Mouse (Mus musculus) embryonic facial prominence, embryonic 15.5 days (tissue): ENCODE results near the gene Nbea. TPM values are rescaled to one million over a fixed set of nuclear protein-coding genes. Genes with fewer than 3 reads are reported as not detected.
A peak's percentile ranks its signal among the peaks of the same experiment; 100 is the strongest.

Experiments used
- ATAC-seq: fragments of 200-750 bp; cut with Nextera tagmentation; 2 replicates; pipeline ENCODE4 v1.8.0; 2017; ENCODE audit warnings: low read depth, moderate TSS enrichment; ENCODE audit not compliant: insufficient number of reproducible peaks, low FRiP score, low TSS enrichment
- H3K27ac ChIP-seq: fragments of 300-500 bp; sonication (generic); replicated peaks from 2 replicates; pipeline ENCODE4 v1.5.1; 2015; ENCODE audit warnings: mild to moderate bottlenecking, inconsistent platforms
- H3K27me3 ChIP-seq: fragments of 300-500 bp; sonication (generic); 2 replicates; pipeline ENCODE4 v1.6.1; 2015; ENCODE audit warnings: inconsistent platforms
- H3K36me3 ChIP-seq: fragments of 300-500 bp; sonication (generic); 2 replicates; pipeline ENCODE4 v1.6.1; 2015; ENCODE audit warnings: mild to moderate bottlenecking, inconsistent platforms
- H3K4me1 ChIP-seq: fragments of 300-500 bp; sonication (generic); 2 replicates; pipeline ENCODE4 v1.6.1; 2015; ENCODE audit warnings: inconsistent platforms
- H3K4me2 ChIP-seq: fragments of 300-500 bp; sonication (generic); replicated peaks from 2 replicates; pipeline ENCODE4 v1.6.1; 2015; ENCODE audit warnings: mild to moderate bottlenecking, inconsistent platforms
- H3K4me3 ChIP-seq: fragments of 300-500 bp; sonication (generic); replicated peaks from 2 replicates; pipeline ENCODE4 v1.5.1; 2015; ENCODE audit warnings: mild to moderate bottlenecking, inconsistent platforms
- H3K9ac ChIP-seq: fragments of 300-500 bp; sonication (generic); 2 replicates; pipeline ENCODE4 v1.6.1; 2015; ENCODE audit warnings: inconsistent platforms
- H3K9me3 ChIP-seq: fragments of 300-500 bp; sonication (generic); replicated peaks from 2 replicates; pipeline ENCODE4 v1.6.1; 2016; ENCODE audit warnings: inconsistent platforms
- WGBS: fragments of 180-500 bp; shearing (Covaris S2); methylation state at CpG from one replicate; pipeline ENCODE4 v1.1.7; 2015; 5-methylcytosine and 5-hydroxymethylcytosine counted together
- polyA plus RNA-seq: library from polyadenylated mRNA; unstranded; fragments of >200 nt; fragmentation: Nextera tagmentation; extraction: Ambion mirVana; gene quantifications from 2 replicates; pipeline ENCODE4 v1.2.1, GENCODE M21; 2015

Gene Nbea
- polyA plus RNA-seq, 1 experiment from 2014 or later, result 13.3 TPM

DNA sequence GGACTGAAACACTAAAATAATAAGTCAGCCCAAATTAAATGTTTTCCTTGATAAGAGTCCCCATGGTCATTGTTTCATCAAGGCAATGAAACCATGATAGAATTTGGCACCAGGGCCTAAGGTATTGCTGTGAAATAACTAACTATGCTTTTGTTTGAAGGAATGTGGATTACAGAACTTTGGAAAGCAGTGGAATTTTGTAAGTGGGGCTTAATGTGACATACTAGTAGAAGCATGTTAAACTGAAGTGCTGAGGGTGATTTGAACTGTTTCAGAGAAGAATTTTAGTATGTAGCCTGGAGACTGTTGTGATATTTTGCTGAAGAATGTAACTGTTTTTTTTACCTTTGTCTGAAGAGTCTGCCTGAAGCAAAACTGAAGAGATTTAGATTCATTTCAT lies 66.9 kb downstream of the Nbea start:
- Histone ChIP-seq H3K4me1 (no peaks in the 10 kb centered on the region), H3K4me3 (no peak overlapping the region), H3K9me3 (no peaks in the 10 kb centered on the region), H3K36me3 (no peaks in the 10 kb centered on the region), H3K27ac (no peak overlapping the region), H3K9ac (no peak overlapping the region), H3K4me2 (no peak overlapping the region), H3K27me3 (no peaks in the 10 kb centered on the region)
- no peak for ATAC-seq

DNA sequence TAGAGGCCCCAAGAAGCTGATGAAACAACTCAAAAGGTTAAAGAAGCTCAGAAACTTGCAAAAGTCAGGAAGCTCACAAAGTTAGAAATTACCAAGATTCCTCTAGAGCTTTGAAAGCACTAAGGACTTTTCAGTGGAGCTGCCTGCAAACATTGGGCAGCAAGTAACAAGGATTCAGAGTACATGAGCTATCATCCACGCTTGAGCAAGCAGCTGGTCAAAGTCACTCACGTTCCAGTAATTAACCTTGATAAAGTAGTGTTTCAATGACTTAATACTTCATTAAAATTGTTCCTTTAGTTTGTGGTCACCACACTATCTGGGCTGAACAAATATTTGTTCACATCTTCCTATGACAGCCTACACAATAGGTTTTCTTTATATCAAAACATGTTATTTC lies 75.4 kb downstream of the Nbea start:
- no peaks in the 10 kb centered on the region for H3K27me3 ChIP-seq
- ATAC-seq, result no peak
- H3K36me3 ChIP-seq, result no peaks in the 10 kb centered on the region
- no peak overlapping the region for H3K27ac ChIP-seq
- H3K9ac ChIP-seq, result no peak overlapping the region
- H3K4me3 ChIP-seq, result no peak overlapping the region
- WGBS, result 80% methylated on average over 2 of the region's 2 CpGs
- no peaks in the 10 kb centered on the region for H3K4me1 ChIP-seq
- H3K9me3 ChIP-seq, result no peaks in the 10 kb centered on the region
- H3K4me2 ChIP-seq, result no peak overlapping the region

DNA sequence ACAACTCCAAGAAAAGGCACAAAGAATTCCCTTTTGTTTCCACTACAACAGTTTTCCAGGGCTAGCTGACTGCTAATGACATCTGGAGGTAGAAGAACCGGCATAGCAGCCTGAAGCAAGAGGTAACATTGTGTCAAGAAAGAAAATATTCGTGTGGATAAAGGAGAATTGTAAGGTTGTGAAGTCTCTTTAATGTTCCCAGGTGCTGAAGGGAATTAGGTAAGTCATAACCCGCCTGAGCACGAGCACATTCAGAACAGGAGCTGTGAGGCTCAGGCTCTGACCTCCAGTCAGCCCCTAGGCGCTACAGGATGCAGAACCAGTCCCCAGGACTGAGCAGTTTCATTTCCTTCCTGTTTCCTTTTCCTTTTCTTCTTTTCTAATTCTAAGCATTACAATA lies 86.4 kb downstream of the Nbea start:
- Histone ChIP-seq H3K9me3 (no peaks in the 10 kb centered on the region), H3K36me3 (no peaks in the 10 kb centered on the region), H3K9ac (no peak overlapping the region), H3K4me3 (no peak overlapping the region), H3K4me1 (peaks cover 5% of the 10 kb centered on the region; the same call in 1 of the 2 replicates), H3K4me2 (no peak overlapping the region), H3K27ac (peak overlapping the region; percentile 55; the same call in 1 of the 2 replicates), H3K27me3 (no peaks in the 10 kb centered on the region)
- no peak for ATAC-seq
- 24% methylated on average over 5 of the region's 5 CpGs for WGBS

DNA sequence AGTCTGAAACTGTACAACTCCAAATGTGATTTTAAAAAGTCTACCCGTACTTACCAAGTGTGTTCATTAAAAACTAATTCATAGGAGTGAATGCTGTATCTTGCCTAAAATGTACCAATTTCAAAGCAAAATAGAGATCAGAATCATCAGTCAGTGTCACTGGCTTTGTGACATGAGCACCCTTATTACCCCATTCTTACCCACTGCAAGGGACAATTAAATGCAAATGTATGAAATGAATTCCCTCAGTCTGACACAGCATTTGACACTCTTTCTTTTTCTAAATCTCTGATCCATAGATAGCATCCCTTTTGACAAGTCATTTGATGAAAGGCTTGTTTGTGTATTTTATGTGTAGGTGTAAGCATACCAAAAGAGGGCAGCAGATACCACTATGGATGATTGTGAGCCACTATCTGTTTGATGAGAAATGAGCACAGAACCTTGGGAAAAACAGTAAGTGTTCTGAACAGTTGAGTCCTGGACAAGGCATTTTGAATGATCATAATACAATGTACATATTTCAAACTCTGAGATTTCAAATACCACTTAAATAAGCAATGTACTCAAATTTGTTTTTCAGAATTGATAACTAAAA lies 104.4 kb downstream of the Nbea start:
- Histone ChIP-seq H3K4me2 (no peak overlapping the region), H3K4me3 (no peak overlapping the region), H3K27me3 (no peaks in the 10 kb centered on the region), H3K36me3 (no peaks in the 10 kb centered on the region), H3K27ac (no peak overlapping the region), H3K9ac (no peak overlapping the region), H3K9me3 (no peaks in the 10 kb centered on the region), H3K4me1 (no peaks in the 10 kb centered on the region)
- 98% methylated on average over 1 of the region's 1 CpGs for WGBS
- no peak for ATAC-seq

DNA sequence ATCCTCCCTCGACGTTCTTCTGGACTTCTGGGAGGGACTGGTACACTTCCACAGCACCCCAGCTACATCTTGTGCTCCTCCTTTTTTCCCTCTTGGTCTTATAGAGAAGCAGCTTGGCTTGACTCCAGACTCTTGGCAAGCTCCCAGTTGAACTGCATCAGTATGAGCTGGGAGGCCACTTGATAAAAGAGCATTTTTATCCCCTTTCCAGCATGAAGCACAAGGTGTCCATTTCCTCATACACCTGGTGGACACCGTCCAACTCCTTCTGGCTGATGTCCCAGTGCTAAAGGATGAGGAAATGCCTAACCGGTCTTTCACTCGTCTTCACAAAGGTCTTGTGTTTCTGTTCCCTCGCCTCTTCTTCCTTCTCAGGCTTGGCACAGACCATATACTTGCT lies 115.7 kb downstream of the Nbea start:
- Histone ChIP-seq H3K27me3 (no peaks in the 10 kb centered on the region), H3K27ac (no peak overlapping the region), H3K9ac (no peak overlapping the region), H3K4me2 (no peak overlapping the region), H3K4me1 (peaks cover 4% of the 10 kb centered on the region; the same call in 1 of the 2 replicates), H3K36me3 (no peaks in the 10 kb centered on the region; the same call in 1 of the 2 replicates), H3K9me3 (no peaks in the 10 kb centered on the region), H3K4me3 (no peak overlapping the region)
- ATAC-seq, result peak; percentile 24; the same call in 1 of the 2 replicates
- 63% methylated on average over 6 of the region's 6 CpGs for WGBS

DNA sequence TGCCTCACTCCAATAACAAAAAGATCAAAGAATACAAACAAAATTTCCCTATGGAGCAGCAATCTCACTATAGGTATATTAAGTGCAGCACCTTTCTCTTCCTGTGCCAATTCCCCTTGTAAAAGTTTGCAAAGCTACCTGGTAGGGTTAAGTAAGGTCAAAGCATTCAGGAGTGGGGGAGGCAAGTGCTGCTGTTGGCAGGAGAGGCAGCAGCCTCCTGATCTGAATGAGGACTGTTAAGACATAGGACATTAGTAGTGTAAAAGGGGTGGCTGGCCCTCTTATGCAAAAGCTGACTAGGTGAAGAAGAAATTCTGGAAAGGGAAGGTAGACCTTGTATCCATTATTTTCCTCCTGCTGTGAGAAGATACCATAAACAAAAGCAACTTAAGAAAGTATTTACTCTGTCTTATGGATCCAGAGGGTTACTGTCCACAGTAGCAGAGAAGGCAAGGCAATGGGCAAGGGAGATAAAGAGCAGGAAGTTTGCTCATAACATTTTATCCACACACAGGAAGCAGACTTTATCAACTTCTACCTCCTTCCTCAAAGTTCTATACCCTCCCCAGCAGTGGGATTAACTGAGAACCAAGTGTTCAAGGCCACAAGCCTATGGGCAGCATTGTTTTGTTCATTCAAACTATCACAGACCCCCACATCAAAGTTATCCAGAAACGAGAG lies 117.0 kb downstream of the Nbea start:
- no peaks in the 10 kb centered on the region for H3K27me3 ChIP-seq
- H3K9me3 ChIP-seq, result no peaks in the 10 kb centered on the region
- peaks cover 4% of the 10 kb centered on the region; the same call in 1 of the 2 replicates for H3K4me1 ChIP-seq
- no peak overlapping the region for H3K9ac ChIP-seq
- no peak overlapping the region for H3K4me2 ChIP-seq
- ATAC-seq, result no peak
- H3K36me3 ChIP-seq, result no peaks in the 10 kb centered on the region; the same call in 1 of the 2 replicates
- no peak overlapping the region for H3K4me3 ChIP-seq
- WGBS, result 85% methylated on average over 1 of the region's 1 CpGs
- H3K27ac ChIP-seq, result no peak overlapping the region

DNA sequence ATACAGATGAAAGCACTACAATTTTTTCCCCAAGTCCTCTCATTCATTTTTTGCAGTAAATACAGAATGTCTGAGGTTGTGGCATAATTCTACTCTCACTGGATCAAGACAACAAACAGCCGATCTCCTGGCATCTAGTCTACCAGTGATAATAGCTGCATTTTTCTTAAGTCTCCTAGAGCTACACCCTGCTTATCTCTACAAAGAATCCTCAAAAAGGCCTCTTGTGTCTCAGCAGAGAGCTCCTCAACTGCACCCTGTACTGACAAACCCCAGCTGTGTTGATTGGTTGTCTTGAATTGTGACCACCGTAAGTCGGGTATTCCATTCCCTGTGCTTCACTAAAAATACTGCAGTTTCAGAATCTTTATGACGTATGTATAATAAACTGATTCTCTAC lies 118.3 kb downstream of the Nbea start:
- H3K4me2 ChIP-seq, result no peak overlapping the region
- no peaks in the 10 kb centered on the region for H3K9me3 ChIP-seq
- no peak overlapping the region for H3K27ac ChIP-seq
- H3K4me1 ChIP-seq, result peaks cover 4% of the 10 kb centered on the region; the same call in 1 of the 2 replicates
- no peak overlapping the region for H3K9ac ChIP-seq
- ATAC-seq, result no peak
- H3K27me3 ChIP-seq, result no peaks in the 10 kb centered on the region
- H3K36me3 ChIP-seq, result no peaks in the 10 kb centered on the region; the same call in 1 of the 2 replicates
- no peak overlapping the region for H3K4me3 ChIP-seq
- WGBS, result 84% methylated on average over 4 of the region's 4 CpGs

DNA sequence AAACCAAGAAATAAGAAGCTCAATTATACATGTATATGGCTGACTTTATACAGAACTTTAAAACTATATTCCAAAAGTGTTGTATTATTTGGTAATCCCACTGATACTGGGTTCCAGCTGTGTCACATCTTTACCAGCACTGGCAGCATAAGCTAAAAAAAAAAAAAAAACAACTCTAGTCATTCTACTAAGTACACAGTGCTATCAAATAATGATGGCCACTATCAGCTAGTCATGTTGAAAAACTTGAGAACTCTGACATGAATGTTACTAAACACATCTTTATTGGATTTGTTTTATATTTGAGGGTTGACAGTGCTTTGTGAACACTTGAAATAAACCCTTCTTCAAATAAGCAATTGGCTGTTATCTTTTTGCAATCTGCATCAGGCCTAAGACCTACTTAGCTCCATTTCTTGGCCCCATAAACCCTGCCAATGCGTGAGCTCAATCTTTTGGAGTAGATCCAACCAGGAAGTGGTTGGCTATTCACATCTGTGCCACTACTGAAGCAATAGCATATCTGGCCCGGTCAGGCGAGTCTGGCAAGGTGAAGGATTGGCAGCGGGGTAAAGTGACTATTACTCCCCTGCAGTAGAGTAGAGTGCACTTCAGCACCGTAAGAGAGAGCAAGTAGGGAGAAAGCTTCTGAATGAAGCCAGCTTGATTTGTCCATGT lies 137.7 kb downstream of the Nbea start:
- 76% methylated on average over 5 of the region's 5 CpGs for WGBS
- Histone ChIP-seq H3K9ac (no peak overlapping the region), H3K27ac (no peak overlapping the region), H3K4me2 (no peak overlapping the region), H3K36me3 (no peaks in the 10 kb centered on the region), H3K4me3 (no peak overlapping the region), H3K4me1 (no peaks in the 10 kb centered on the region), H3K27me3 (no peaks in the 10 kb centered on the region), H3K9me3 (no peaks in the 10 kb centered on the region)
- ATAC-seq, result no peak

DNA sequence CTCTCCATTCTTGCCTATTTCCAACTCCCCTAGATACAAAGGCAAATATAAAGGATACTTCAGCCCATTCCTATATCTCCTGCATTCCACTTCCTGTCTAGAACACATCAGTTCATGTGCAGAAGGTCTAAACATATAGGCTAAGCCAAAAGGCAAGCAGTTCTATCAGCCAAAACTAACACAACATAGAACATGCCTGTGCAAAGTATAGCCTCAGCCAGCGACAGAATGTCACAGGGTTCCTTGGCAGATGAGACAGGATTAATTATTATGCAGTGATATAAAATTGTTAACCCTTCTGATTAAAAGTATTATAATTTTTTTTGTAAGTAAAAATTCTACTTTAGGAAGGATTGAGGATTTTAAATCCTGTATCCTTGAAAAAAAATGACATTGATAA lies 140.4 kb downstream of the Nbea start:
- no peak overlapping the region for H3K4me3 ChIP-seq
- WGBS, result 73% methylated on average over 1 of the region's 1 CpGs
- ATAC-seq, result no peak
- no peaks in the 10 kb centered on the region for H3K36me3 ChIP-seq
- no peaks in the 10 kb centered on the region for H3K9me3 ChIP-seq
- no peaks in the 10 kb centered on the region for H3K27me3 ChIP-seq
- no peaks in the 10 kb centered on the region for H3K4me1 ChIP-seq
- H3K4me2 ChIP-seq, result no peak overlapping the region
- H3K27ac ChIP-seq, result no peak overlapping the region
- no peak overlapping the region for H3K9ac ChIP-seq

DNA sequence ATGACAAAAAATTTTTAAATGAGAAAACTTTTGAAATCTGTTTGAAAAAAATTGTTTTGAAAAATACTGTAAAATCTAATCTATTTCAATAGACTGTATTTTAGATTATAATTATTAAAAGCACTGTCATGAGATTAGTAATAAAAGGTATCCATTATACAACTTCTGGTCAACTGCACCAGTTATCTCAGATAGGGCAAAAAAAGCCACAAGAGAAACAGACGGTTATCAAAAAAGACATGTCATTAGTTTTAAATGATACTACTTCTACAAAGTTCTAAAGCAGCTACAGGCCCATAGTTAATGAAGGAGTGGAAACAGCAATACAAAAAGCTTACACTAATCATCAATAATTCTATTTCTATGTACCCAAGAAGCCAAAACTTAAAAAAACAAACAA lies 144.0 kb downstream of the Nbea start:
- H3K27me3 ChIP-seq, result no peaks in the 10 kb centered on the region
- no peak overlapping the region for H3K9ac ChIP-seq
- no peaks in the 10 kb centered on the region for H3K36me3 ChIP-seq
- WGBS, result 96% methylated on average over 1 of the region's 1 CpGs
- H3K4me2 ChIP-seq, result no peak overlapping the region
- no peak overlapping the region for H3K4me3 ChIP-seq
- no peaks in the 10 kb centered on the region for H3K4me1 ChIP-seq
- H3K9me3 ChIP-seq, result no peaks in the 10 kb centered on the region
- no peak overlapping the region for H3K27ac ChIP-seq
- ATAC-seq, result no peak

DNA sequence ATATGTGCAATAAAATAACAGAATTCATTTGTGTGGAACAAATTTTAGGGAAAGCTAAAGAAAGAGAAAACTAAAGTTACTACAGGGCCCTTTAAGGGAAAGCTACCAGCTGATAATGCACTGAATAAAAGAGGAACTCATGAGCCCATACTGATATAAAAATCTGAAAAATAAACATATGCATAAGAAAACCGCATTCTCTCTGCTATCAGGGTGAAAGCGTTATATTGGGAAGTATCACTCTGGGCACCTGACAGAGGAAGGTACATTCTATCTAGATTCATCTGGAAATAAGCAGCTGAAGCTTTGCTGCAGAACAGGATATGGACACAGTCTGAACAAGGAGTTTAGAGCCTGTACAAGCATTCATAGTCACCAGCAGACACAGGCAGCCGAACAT lies 148.9 kb downstream of the Nbea start:
- Histone ChIP-seq H3K4me3 (no peak overlapping the region), H3K27ac (no peak overlapping the region), H3K4me1 (no peaks in the 10 kb centered on the region), H3K27me3 (no peaks in the 10 kb centered on the region), H3K9ac (no peak overlapping the region), H3K4me2 (no peak overlapping the region), H3K9me3 (no peaks in the 10 kb centered on the region), H3K36me3 (peaks cover 5% of the 10 kb centered on the region; the same call in 1 of the 2 replicates)
- no peak for ATAC-seq
- WGBS, result 83% methylated on average over 3 of the region's 3 CpGs
